9 mouse cellular contexts compared by ENCODE assay signal in the genomic region with DNA sequence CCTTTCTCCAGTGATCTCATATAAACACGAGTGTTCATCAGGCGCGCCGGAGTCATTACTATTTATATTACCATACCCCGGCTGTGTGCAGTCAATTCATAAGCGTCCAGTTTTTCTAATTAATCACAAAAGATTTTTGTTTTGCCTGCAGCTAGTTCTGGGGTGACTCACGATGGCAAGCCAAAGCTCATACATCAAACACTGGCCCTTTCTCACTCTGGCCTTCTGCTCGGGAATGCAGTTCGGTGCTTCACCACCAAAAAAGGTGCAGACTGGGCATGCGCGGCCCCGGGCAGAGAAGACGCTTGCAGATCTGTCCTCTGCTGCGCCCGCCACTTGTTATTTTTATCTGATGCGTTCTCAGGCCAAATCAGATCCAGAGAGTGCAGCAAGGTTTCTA.
DNase-seq lines count a peak whose midpoint lies in the region; ATAC-seq lines count a peak whose summit lies in the region.
"Had no signal": no experiment of that assay in that cellular context is flagged by ENCODE, and none has a peak within 500 bp of the region (broad histone marks: within the 10 kb centered on the region; RNA-seq: fewer than 3 reads in every experiment).

No protein-coding gene starts in this region.

- ATAC-seq in cerebellum, adult (ENCODE audit: insufficient number of reproducible peaks, low FRiP score, low TSS enrichment): peak; percentile 90
- ATAC-seq in forebrain, embryonic 14.5 days: peak; percentile 58; the same call in 1 of the 2 replicates
- peak; percentile 66 for ATAC-seq in hindbrain, embryonic 15.5 days (ENCODE audit: low FRiP score, low read depth)
- ATAC-seq in midbrain, embryonic 13.5 days: peak; percentile 69; the same call in 1 of the 2 replicates

- no peak overlapping the region for H3K27ac ChIP-seq in forebrain, embryonic 14.5 days (ENCODE audit: low read depth, low read length)
- H3K27ac ChIP-seq in hindbrain, embryonic 15.5 days (replicated peaks): no peak overlapping the region
- peak overlapping the region; percentile 19; the same call in 1 of the 2 replicates for H3K27ac ChIP-seq in midbrain, embryonic 13.5 days
- H3K27ac ChIP-seq: limb, embryonic 12.5 days had no signal

- H3K27me3 ChIP-seq in forebrain, embryonic 14.5 days (replicated peaks; ENCODE audit: control insufficient read depth, insufficient read depth, low read length): no peaks in the 10 kb centered on the region
- no peaks in the 10 kb centered on the region for H3K27me3 ChIP-seq in hindbrain, embryonic 15.5 days
- H3K27me3 ChIP-seq in midbrain, embryonic 13.5 days: peaks cover 4% of the 10 kb centered on the region; the same call in 1 of the 2 replicates

- H3K4me1 ChIP-seq in forebrain, embryonic 14.5 days (ENCODE audit: control insufficient read depth, insufficient read depth, low read length): peaks cover 5% of the 10 kb centered on the region; the same call in 1 of the 2 replicates
- H3K4me1 ChIP-seq in hindbrain, embryonic 15.5 days (replicated peaks): peaks cover 6% of the 10 kb centered on the region
- peaks cover 19% of the 10 kb centered on the region for H3K4me1 ChIP-seq in midbrain, embryonic 13.5 days (replicated peaks)

- no peak overlapping the region for H3K9ac ChIP-seq in forebrain, embryonic 14.5 days (ENCODE audit: low read length)
- H3K9ac ChIP-seq in hindbrain, embryonic 15.5 days: no peak overlapping the region
- H3K9ac ChIP-seq in midbrain, embryonic 13.5 days (replicated peaks): no peak overlapping the region
- H3K9ac ChIP-seq: limb, embryonic 12.5 days had no signal

- no peak overlapping the region for H3K4me3 ChIP-seq in forebrain, embryonic 14.5 days (ENCODE audit: low read depth, low read length)
- H3K4me3 ChIP-seq in hindbrain, embryonic 15.5 days: no peak overlapping the region
- H3K4me3 ChIP-seq in midbrain, embryonic 13.5 days (replicated peaks): no peak overlapping the region
- H3K4me3 ChIP-seq: limb, embryonic 12.5 days had no signal

- H3K4me2 ChIP-seq in forebrain, embryonic 14.5 days (ENCODE audit: low read length): no peak overlapping the region
- peak overlapping the region; percentile 21; the same call in 1 of the 2 replicates for H3K4me2 ChIP-seq in hindbrain, embryonic 15.5 days
- H3K4me2 ChIP-seq in midbrain, embryonic 13.5 days (replicated peaks): no peak overlapping the region; the same call in 1 of the 2 replicates
- H3K4me2 ChIP-seq: limb, embryonic 12.5 days had no signal

- DNase-seq in NIH3T3 (ENCODE audit: low read depth): peak; percentile 94
- DNase-seq in forebrain, embryonic 14.5 days (ENCODE audit: low spot score): peak; percentile 72
- DNase-seq in layer of hippocampus, postnatal 36 days: peak; percentile 83 to 84
- DNase-seq in telencephalon, adult 2 months (ENCODE audit: low read depth, low spot score): peak; percentile 77
- no peak for DNase-seq in thymus, postnatal 0 days (ENCODE audit: low spot score)

- WGBS in forebrain, embryonic 14.5 days: 51% methylated on average over 16 of the region's 16 CpGs
- 31% methylated on average over 16 of the region's 16 CpGs for WGBS in hindbrain, embryonic 15.5 days
- 54% methylated on average over 16 of the region's 16 CpGs for WGBS in midbrain, embryonic 13.5 days

- no peaks in the 10 kb centered on the region for H3K9me3 ChIP-seq in forebrain, embryonic 14.5 days (replicated peaks; ENCODE audit: control insufficient read depth, low read length)
- no peaks in the 10 kb centered on the region for H3K9me3 ChIP-seq in hindbrain, embryonic 15.5 days
- H3K9me3 ChIP-seq in midbrain, embryonic 13.5 days: no peaks in the 10 kb centered on the region
- H3K9me3 ChIP-seq: limb, embryonic 12.5 days had no signal

- no peaks in the 10 kb centered on the region for H3K36me3 ChIP-seq in forebrain, embryonic 14.5 days (ENCODE audit: control insufficient read depth, insufficient read depth, low read length)
- H3K36me3 ChIP-seq in hindbrain, embryonic 15.5 days: no peaks in the 10 kb centered on the region
- no peaks in the 10 kb centered on the region for H3K36me3 ChIP-seq in midbrain, embryonic 13.5 days
- H3K36me3 ChIP-seq: limb, embryonic 12.5 days had no signal
